Mouse (Mus musculus) hindbrain, embryonic 16.5 days (tissue): Measurements from ENCODE around the gene Baz2b. TPM values are rescaled to one million over a fixed set of nuclear protein-coding genes. Genes with fewer than 3 reads are reported as not detected.

Source experiments
- ATAC-seq: fragments of 200-750 bp; cut with Nextera tagmentation; 2 replicates; pipeline ENCODE4 v1.8.0; 2017; ENCODE audit warnings: moderate TSS enrichment, moderate library complexity
- H3K27ac ChIP-seq: fragments of 300-500 bp; sonication (generic); 2 replicates; pipeline ENCODE4 v1.5.1; 2014; ENCODE audit warnings: low read depth, mild to moderate bottlenecking, control low read depth, low read length, moderate library complexity
- H3K27me3 ChIP-seq: fragments of 300-500 bp; sonication (generic); replicated peaks from 2 replicates; pipeline ENCODE4 v1.6.1; 2014; ENCODE audit warnings: low read length; ENCODE audit not compliant: control insufficient read depth, insufficient read depth
- H3K36me3 ChIP-seq: fragments of 300-500 bp; sonication (generic); 2 replicates; pipeline ENCODE4 v1.6.1; 2014; ENCODE audit warnings: mild to moderate bottlenecking, low read length, moderate library complexity, mixed read lengths; ENCODE audit not compliant: control insufficient read depth, insufficient read depth
- H3K4me1 ChIP-seq: fragments of 300-500 bp; sonication (generic); 2 replicates; pipeline ENCODE4 v1.6.1; 2014; ENCODE audit warnings: low read depth, low read length; ENCODE audit not compliant: control insufficient read depth, insufficient read depth
- H3K4me2 ChIP-seq: fragments of 300-500 bp; sonication (generic); 2 replicates; pipeline ENCODE4 v1.6.1; 2014; ENCODE audit warnings: mild to moderate bottlenecking, low read length, control low read depth, moderate library complexity
- H3K4me3 ChIP-seq: fragments of 300-500 bp; sonication (generic); 2 replicates; pipeline ENCODE4 v1.5.1; 2014; ENCODE audit warnings: mild to moderate bottlenecking, low read length, control low read depth, moderate library complexity
- H3K9ac ChIP-seq: fragments of 300-500 bp; sonication (generic); 2 replicates; pipeline ENCODE4 v1.6.1; 2014; ENCODE audit warnings: low read depth, mild to moderate bottlenecking, control low read depth, low read length, moderate library complexity
- H3K9me3 ChIP-seq: fragments of 300-500 bp; sonication (generic); 2 replicates; pipeline ENCODE4 v1.6.1; 2014; ENCODE audit warnings: mild to moderate bottlenecking, low read length, moderate library complexity; ENCODE audit not compliant: control insufficient read depth
- WGBS: fragments of 180-500 bp; shearing (Covaris S2); extraction: QIAGEN DNeasy Blood & Tissue Kit; methylation state at CpG from one replicate; pipeline ENCODE4 v1.1.7; 2014; 5-methylcytosine and 5-hydroxymethylcytosine counted together
- polyA plus RNA-seq: library from polyadenylated mRNA; unstranded; fragments of >200 nt; fragmentation: Nextera tagmentation; extraction: Ambion mirVana; gene quantifications from 2 replicates; pipeline ENCODE4 v1.2.1, GENCODE M21; 2015

Baz2b gene
- polyA plus RNA-seq, 1 experiment from 2014 or later, result 72.8 TPM

DNA sequence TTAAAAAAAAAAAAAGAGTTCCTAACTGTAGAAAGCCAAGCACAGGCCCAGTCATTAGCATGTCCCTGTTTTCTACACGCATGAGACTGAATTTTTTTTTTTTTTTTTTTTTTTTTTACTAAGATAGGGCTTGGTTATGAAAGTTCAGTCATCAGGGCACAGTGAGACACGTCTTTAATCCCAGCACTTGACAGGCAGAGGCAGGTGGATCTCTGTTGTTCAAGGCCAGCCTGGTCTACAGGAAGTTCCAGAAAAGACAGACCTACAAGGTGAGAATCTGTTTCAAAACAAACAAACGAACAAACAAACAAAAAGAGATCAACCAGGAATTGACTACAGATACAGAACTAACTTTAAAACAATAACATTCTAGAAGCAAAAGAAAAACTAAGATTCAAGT lies 100.6 kb downstream of the Baz2b start:
- Histone ChIP-seq H3K36me3 (peaks cover 5% of the 10 kb centered on the region; the same call in 1 of the 2 replicates), H3K9me3 (no peaks in the 10 kb centered on the region), H3K9ac (no peak overlapping the region), H3K4me3 (no peak overlapping the region), H3K27ac (no peak overlapping the region), H3K27me3 (no peaks in the 10 kb centered on the region), H3K4me2 (no peak overlapping the region), H3K4me1 (no peaks in the 10 kb centered on the region)
- ATAC-seq, result no peak
- 87% methylated on average over 3 of the region's 3 CpGs for WGBS

DNA sequence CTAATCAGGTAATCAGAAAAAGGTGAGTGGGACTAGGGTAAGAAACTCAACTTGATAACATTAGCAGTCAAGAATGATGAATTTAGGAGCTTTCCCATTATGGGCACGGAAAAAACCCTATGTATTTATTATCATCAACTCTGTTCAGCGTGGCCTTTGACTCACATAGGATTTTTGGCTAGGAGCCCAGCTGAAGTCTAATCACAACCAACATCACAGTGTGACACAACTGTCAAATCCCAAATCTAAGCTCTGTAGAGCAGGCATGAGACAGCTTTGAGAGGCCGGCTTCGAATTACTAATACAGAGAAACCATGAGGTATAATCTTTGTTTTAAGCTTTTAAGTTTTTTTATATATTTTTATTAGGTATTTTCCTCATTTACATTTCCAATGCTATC lies 113.0 kb downstream of the Baz2b start:
- no peak overlapping the region for H3K4me2 ChIP-seq
- no peak overlapping the region for H3K27ac ChIP-seq
- H3K27me3 ChIP-seq, result no peaks in the 10 kb centered on the region
- no peaks in the 10 kb centered on the region for H3K4me1 ChIP-seq
- no peak for ATAC-seq
- no peak overlapping the region for H3K9ac ChIP-seq
- WGBS, result 76% methylated on average over 4 of the region's 4 CpGs
- H3K36me3 ChIP-seq, result no peaks in the 10 kb centered on the region
- no peak overlapping the region for H3K4me3 ChIP-seq
- H3K9me3 ChIP-seq, result no peaks in the 10 kb centered on the region

DNA sequence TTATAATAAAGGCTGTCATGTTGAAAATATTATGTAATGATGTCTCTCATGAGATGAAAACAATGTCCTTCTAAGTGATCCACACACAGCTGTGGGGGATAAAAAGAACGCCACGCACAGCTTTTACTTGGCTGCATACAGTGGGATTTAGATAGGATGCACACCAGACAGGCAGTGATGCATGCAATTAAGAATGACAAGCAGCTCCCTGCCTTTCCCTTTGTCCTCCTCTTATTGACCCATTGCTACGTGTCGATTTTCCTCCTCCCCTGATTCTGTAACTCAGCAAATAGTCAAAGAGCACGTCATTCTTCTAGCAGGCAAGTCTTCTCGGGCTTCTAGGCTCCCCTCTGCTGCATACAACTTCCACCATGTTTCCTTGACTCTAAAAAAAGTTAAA lies 119.4 kb downstream of the Baz2b start:
- WGBS, result 17% methylated on average over 6 of the region's 6 CpGs
- H3K27ac ChIP-seq, result no peak overlapping the region

DNA sequence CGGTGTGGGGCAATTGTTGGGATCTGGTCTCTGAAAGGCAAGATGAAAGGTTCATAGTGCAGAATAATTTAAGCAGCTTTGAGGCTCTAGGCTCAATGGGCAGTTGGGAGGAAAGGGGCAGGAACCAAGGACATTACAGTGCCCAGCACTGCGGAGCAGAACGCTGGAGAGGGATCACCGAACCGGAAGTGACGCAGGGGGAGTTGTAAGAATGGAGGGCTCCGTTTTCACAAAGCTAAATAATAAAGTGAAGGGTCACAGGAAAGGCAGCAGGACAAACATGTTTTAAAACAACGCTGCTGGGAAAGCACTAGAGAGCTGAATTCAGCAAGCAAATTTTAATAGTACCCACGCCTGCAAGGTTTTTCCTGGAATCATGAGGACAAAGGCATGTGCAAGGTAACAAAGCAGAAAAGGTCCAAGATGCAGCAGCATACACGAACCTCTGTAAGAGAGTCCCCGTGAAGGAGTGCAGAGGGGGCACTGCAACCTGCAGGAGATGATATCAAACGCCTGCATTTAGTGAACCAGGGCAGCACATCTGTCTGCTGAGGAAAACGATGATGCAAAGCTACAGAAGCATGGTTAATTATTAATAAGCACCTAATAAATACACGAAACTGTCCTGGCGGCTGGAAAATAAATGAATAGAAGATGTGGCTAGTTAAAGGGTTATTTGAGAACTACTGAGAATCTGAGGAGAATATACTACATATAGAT lies 120.0 kb downstream of the Baz2b start:
- H3K27me3 ChIP-seq, result no peaks in the 10 kb centered on the region
- ATAC-seq, result peak; percentile 68
- 32% methylated on average over 15 of the region's 15 CpGs for WGBS

More for the DNA sequence above, 119.4 kb downstream of the Baz2b start:
- H3K4me2 ChIP-seq, result peak overlapping the region; percentile 24; the same call in 1 of the 2 replicates
- no peak overlapping the region for H3K9ac ChIP-seq
- no peaks in the 10 kb centered on the region for H3K9me3 ChIP-seq
- H3K27me3 ChIP-seq, result no peaks in the 10 kb centered on the region
- H3K36me3 ChIP-seq, result no peaks in the 10 kb centered on the region
- no peak overlapping the region for H3K4me3 ChIP-seq
- ATAC-seq, result 0 out of 2 replicates have a peak, but pooled peaks have one; percentile 35
- H3K4me1 ChIP-seq, result peaks cover 6% of the 10 kb centered on the region

DNA sequence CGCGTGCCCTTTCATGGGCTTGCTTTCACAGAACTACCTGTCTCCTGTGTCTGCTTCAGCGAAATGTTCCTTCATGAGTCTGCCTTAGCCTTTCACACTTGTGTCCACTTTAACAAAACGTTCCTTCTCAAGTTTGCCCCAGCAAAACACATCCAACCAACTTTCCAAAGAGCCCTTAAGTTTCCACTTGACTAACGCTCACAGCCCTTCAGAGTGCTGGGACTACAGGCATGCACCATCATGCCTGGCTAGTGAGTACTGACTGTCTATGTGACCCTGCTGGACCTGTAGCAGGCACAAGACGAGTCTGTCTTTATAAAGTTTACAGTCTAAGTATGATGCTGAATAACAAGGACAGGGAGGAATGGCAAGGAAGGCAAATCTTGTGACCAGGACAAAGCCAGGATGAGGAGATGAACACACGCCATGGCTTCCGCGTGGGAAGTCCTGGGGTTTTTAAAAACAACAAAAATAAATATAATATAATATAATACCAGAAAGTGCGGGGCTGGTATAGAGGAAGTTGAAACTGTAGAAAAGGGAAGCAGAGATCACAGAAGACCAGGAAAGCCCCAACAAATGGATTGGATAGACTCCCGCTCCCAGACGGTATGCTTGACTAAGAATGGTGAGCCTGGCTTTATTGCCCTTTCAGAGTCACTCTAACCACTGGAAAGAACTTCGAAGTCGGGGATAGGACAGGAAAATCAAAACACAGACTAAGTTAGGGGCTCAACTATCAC lies 120.7 kb downstream of the Baz2b start:
- H3K4me2 ChIP-seq, result no peak overlapping the region; the same call in 1 of the 2 replicates
- no peaks in the 10 kb centered on the region for H3K27me3 ChIP-seq
- no peak overlapping the region for H3K27ac ChIP-seq
- WGBS, result 86% methylated on average over 14 of the region's 14 CpGs
- no peak for ATAC-seq
- peaks cover 6% of the 10 kb centered on the region for H3K4me1 ChIP-seq
- no peaks in the 10 kb centered on the region for H3K9me3 ChIP-seq
- H3K4me3 ChIP-seq, result no peak overlapping the region
- H3K36me3 ChIP-seq, result no peaks in the 10 kb centered on the region
- no peak overlapping the region for H3K9ac ChIP-seq

More for the DNA sequence above, 120.0 kb downstream of the Baz2b start:
- H3K27ac ChIP-seq, result peak overlapping the region; percentile 20; the same call in 1 of the 2 replicates
- H3K36me3 ChIP-seq, result no peaks in the 10 kb centered on the region
- peaks cover 6% of the 10 kb centered on the region for H3K4me1 ChIP-seq
- peak overlapping the region; percentile 16; the same call in 1 of the 2 replicates for H3K4me3 ChIP-seq
- H3K4me2 ChIP-seq, result peak overlapping the region; percentile 41
- H3K9me3 ChIP-seq, result no peaks in the 10 kb centered on the region
- H3K9ac ChIP-seq, result peak overlapping the region; percentile 43

DNA sequence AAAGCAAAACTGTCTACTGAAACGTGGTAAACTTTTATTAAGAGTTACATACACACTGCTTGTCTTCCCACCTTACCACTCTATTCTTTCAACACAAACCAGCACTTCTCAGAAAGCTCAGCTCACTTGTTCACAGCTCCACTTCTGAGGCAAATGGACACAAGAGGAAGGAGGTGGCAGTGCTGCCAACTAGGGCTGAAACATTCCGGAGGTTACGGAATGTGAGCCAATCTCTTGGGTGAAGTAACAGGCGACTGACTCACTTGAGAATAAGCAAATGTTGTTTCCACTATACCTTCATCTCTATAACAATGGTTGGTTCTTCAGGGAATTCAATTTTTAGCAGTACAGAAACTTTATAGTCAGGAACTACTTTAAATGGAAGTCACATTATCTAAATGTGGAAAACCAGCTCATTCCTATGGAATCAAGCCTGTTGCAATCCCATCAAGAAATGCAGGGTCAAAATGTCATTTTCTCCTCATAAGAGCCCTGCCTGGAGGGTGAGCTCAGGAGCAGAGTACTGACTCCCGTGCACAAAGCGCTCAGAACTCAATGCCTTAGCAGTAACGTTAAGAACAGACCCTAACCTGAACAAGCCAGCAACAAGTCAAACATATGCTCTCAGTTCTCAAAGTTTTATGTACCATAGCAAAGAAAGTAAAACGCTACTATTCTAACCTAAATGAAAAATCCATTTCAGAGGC lies 123.3 kb downstream of the Baz2b start:
- H3K9ac ChIP-seq, result no peak overlapping the region
- no peaks in the 10 kb centered on the region for H3K36me3 ChIP-seq
- 71% methylated on average over 8 of the region's 8 CpGs for WGBS
- no peak overlapping the region for H3K27ac ChIP-seq
- H3K4me2 ChIP-seq, result no peak overlapping the region
- no peak overlapping the region for H3K4me3 ChIP-seq
- H3K9me3 ChIP-seq, result no peaks in the 10 kb centered on the region
- H3K27me3 ChIP-seq, result no peaks in the 10 kb centered on the region
- H3K4me1 ChIP-seq, result peaks cover 6% of the 10 kb centered on the region
- ATAC-seq, result no peak

DNA sequence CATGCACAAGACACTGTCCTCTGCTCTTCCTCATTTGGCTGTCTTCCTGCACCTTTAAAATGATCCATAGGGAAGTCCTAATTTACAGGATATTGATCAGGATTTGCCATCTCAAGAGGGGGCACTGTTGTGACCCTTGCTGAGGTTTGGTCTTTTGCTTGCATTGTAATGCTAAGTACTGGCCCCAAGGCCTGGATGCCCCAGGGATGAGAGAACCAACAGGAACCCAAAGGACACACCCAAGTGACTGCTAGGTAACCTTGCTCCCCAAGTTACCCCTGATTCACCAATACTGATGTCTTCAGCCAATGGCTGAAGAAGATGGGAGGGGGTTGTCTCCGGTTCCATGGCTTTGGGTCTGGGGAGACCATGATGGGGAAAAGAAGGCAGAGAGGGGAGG lies 124.8 kb downstream of the Baz2b start:
- 96% methylated on average over 1 of the region's 1 CpGs for WGBS
- ATAC-seq, result no peak

DNA sequence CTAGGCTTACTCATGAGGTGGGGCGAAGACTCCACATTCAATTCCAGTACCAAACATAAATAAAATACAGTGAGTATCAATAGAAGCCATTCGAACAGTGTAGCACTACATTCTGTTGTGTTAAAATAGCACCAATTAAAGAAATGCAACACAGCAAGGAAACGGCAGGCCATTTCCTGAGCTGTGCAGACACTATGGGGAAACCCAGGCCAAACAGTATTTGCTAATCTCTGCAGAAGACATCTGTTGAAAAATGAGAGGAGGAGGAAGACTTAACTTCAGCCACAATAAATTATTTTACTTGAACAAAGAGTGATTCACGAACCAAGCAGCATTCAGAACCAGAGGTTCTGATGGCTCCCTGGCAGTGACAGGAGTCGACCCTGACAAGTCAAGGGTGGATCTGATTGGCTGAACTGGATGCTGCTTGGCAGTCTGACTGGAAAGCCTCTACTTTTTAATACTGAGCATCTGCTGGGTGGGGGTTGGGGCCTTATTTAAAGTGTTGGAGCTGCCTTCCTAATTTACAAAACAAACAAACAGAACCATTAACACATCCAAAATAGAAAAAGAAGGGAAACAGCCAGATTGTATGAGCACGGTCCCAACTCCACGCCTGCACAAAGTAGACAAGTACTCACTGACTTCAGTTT lies 126.5 kb downstream of the Baz2b start:
- no peaks in the 10 kb centered on the region for H3K4me1 ChIP-seq
- no peaks in the 10 kb centered on the region for H3K9me3 ChIP-seq
- H3K27me3 ChIP-seq, result no peaks in the 10 kb centered on the region
- peak; percentile 63; the same call in 1 of the 2 replicates for ATAC-seq
- no peak overlapping the region for H3K27ac ChIP-seq
- H3K9ac ChIP-seq, result no peak overlapping the region
- no peaks in the 10 kb centered on the region for H3K36me3 ChIP-seq
- H3K4me2 ChIP-seq, result no peak overlapping the region
- H3K4me3 ChIP-seq, result no peak overlapping the region
- 55% methylated on average over 7 of the region's 7 CpGs for WGBS

More for the DNA sequence above, 124.8 kb downstream of the Baz2b start:
- no peaks in the 10 kb centered on the region for H3K27me3 ChIP-seq
- H3K4me3 ChIP-seq, result no peak overlapping the region
- no peak overlapping the region for H3K27ac ChIP-seq
- H3K4me1 ChIP-seq, result peaks cover 1% of the 10 kb centered on the region
- H3K4me2 ChIP-seq, result no peak overlapping the region
- no peak overlapping the region for H3K9ac ChIP-seq
- no peaks in the 10 kb centered on the region for H3K36me3 ChIP-seq
- H3K9me3 ChIP-seq, result no peaks in the 10 kb centered on the region
